Mouse (Mus musculus) liver, postnatal 0 days (tissue): ENCODE results near the gene Pthlh. TPM values are rescaled to one million over a fixed set of nuclear protein-coding genes. Genes with fewer than 3 reads are reported as not detected.
A peak's percentile ranks its signal among the peaks of the same experiment; 100 is the strongest.

Source experiments
- ATAC-seq: fragments of 200-750 bp; cut with Nextera tagmentation; 2 replicates; pipeline ENCODE4 v1.8.0; 2017; ENCODE audit warnings: mild to moderate bottlenecking, moderate library complexity
- DNase-seq: peaks from one replicate; pipeline ENCODE4 v3.0.0-alpha.2; 2016
- H3K27ac ChIP-seq: fragments of 300-500 bp; sonication (generic); 2 replicates; pipeline ENCODE4 v1.5.1; 2014; ENCODE audit warnings: antibody characterized with exemption, moderate library complexity, mild to moderate bottlenecking, low read depth
- H3K27me3 ChIP-seq: fragments of 300-500 bp; sonication (generic); 2 replicates; pipeline ENCODE4 v1.6.1; 2014; ENCODE audit warnings: low read length, control low read depth, mixed read lengths; ENCODE audit not compliant: insufficient read depth
- H3K36me3 ChIP-seq: fragments of 300-500 bp; sonication (generic); replicated peaks from 2 replicates; pipeline ENCODE4 v1.6.1; 2014; ENCODE audit warnings: mild to moderate bottlenecking, control low read depth, low read length, moderate library complexity, mixed read lengths; ENCODE audit not compliant: insufficient read depth
- H3K4me1 ChIP-seq: fragments of 300-500 bp; sonication (generic); 2 replicates; pipeline ENCODE4 v1.6.1; 2014; ENCODE audit warnings: antibody characterized with exemption, mild to moderate bottlenecking, control low read depth; ENCODE audit not compliant: insufficient read depth
- H3K4me2 ChIP-seq: fragments of 300-500 bp; sonication (generic); 2 replicates; pipeline ENCODE4 v1.6.1; 2014; ENCODE audit warnings: low read depth, mild to moderate bottlenecking, low read length, moderate library complexity, mixed read lengths
- H3K4me3 ChIP-seq: fragments of 300-500 bp; sonication (generic); 2 replicates; pipeline ENCODE4 v1.5.1; 2014; ENCODE audit warnings: low read depth, low read length
- H3K9ac ChIP-seq: fragments of 300-500 bp; sonication (generic); replicated peaks from 2 replicates; pipeline ENCODE4 v1.6.1; 2014; ENCODE audit warnings: mild to moderate bottlenecking, moderate library complexity
- H3K9me3 ChIP-seq: fragments of 300-500 bp; sonication (generic); 2 replicates; pipeline ENCODE4 v1.6.1; 2016; ENCODE audit warnings: mild to moderate bottlenecking, control low read depth, low read length, mixed read lengths
- CTCF ChIP-seq: sonication (generic); IDR thresholded peaks from 2 replicates; pipeline ENCODE4 v1.5.1; 2016; ENCODE audit warnings: antibody characterized with exemption, low read depth
- EP300 ChIP-seq: IDR thresholded peaks from 2 replicates; pipeline ENCODE4 v1.6.1; 2016; ENCODE audit warnings: antibody characterized with exemption, low read depth, mild to moderate bottlenecking
- WGBS: fragments of 180-500 bp; shearing (Covaris S2); extraction: QIAGEN DNeasy Blood & Tissue Kit; methylation state at CpG from one replicate; pipeline ENCODE4 v1.1.7; 2014; ENCODE audit not compliant: insufficient replicate concordance; 5-methylcytosine and 5-hydroxymethylcytosine counted together
- polyA plus RNA-seq: library from polyadenylated mRNA; unstranded; fragments of >200 nt; fragmentation: Nextera tagmentation; extraction: Ambion mirVana; gene quantifications from 2 replicates; pipeline ENCODE4 v1.2.1, GENCODE M21; 2015

The Pthlh gene
- polyA plus RNA-seq, 1 experiment from 2014 or later, result not detected

DNA sequence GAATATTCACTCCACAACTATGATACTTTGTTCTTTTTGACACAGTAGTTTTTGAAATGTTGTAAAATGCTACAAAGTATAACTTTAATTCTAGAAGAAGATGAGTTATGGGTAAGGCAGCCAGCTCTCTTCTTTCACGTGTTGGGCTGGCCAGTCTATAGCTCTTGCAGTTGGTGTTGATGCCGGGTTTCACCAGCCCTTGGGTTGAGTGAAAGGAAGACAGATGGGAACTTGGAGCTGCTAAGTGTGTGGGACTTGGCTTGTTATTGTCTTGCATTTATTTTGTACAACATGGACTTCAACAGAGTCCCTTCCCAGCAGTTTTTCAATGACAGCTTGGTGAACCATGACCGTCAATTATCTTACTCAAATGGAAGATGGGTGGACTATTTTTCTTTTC, 16.2 kb downstream of the Pthlh start:
- Histone ChIP-seq H3K9me3 (no peaks in the 10 kb centered on the region), H3K36me3 (no peaks in the 10 kb centered on the region), H3K4me3 (no peak overlapping the region), H3K27me3 (no peaks in the 10 kb centered on the region), H3K4me2 (no peak overlapping the region), H3K9ac (no peak overlapping the region), H3K27ac (no peak overlapping the region), H3K4me1 (no peaks in the 10 kb centered on the region)
- 72% methylated on average over 3 of the region's 3 CpGs for WGBS
- DNase-seq, result no peak
- TF ChIP-seq EP300 (no peak), CTCF (no peak)
- no peak for ATAC-seq

DNA sequence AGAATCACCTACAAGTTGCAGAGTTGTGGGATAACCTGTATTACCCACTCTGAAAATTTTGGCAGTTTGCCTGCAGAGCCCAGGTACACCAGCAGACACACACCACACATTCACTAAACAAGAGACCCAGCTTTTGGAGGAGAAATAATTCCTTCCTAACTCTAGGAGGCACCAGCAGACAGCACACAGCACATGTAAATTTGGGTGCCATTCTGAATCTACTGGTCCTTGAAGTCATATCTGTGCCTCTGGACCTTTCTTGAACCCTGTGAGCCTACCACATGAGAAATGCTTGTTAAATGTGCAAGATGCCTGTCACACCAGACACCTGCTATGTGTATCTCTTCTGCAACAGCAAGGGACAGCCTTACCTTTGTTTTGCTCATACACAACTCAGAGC, 19.7 kb downstream of the Pthlh start:
- Histone ChIP-seq H3K27ac (no peak overlapping the region), H3K27me3 (no peaks in the 10 kb centered on the region), H3K4me2 (no peak overlapping the region), H3K9ac (no peak overlapping the region), H3K4me1 (no peaks in the 10 kb centered on the region), H3K9me3 (no peaks in the 10 kb centered on the region), H3K4me3 (no peak overlapping the region), H3K36me3 (no peaks in the 10 kb centered on the region)
- TF ChIP-seq EP300, result no peak
- TF ChIP-seq CTCF, result 0 out of 2 replicates have a peak, but pooled peaks have one; percentile 18
- ATAC-seq (no peak), DNase-seq (no peak)

DNA sequence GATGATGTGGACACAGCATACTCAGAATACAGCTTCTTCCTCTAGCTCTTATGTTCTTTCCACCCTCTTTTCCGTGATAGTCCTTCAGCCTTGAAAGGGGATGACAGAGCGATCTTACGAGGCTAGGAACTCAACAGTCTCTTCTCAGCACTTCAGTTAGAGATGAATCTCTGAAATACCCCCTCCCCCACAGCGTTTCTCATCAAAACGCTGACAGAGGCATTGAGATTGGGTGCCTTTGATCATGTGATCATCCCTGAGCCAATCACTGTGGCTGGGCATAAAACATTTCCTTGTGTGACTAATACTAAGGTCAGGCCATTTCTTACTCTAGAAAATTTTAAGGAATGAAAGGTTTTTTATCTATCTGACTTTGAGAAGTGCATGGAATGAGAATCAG, 20.3 kb downstream of the Pthlh start:
- Histone ChIP-seq H3K36me3 (no peaks in the 10 kb centered on the region), H3K4me3 (no peak overlapping the region), H3K27ac (no peak overlapping the region), H3K27me3 (no peaks in the 10 kb centered on the region), H3K9ac (no peak overlapping the region), H3K9me3 (no peaks in the 10 kb centered on the region), H3K4me1 (no peaks in the 10 kb centered on the region), H3K4me2 (no peak overlapping the region)
- TF ChIP-seq CTCF, result no peak
- TF ChIP-seq EP300, result no peak
- WGBS, result 45% methylated on average over 5 of the region's 5 CpGs
- no peak for ATAC-seq
- no peak for DNase-seq

DNA sequence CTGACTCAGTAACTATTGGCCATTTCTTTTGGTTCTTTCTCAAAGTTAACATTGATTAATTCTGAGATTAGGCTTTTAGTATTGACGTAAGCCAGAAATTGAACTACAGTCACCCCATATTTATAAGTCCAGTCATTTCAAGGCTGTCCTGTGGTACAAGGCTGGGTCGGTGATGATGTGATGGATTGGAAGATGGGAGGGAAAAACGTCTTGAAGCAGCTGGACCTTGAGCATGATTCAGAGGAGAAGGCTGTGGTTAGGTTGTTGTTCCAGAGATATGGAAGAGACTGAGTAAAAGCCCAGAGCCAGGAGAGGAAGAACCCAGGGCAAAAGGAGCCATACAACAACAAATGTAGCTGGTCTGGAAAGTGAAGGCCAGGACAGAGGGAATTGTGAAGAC, 22.4 kb downstream of the Pthlh start:
- no peaks in the 10 kb centered on the region for H3K27me3 ChIP-seq
- no peak for DNase-seq
- no peak overlapping the region for H3K4me2 ChIP-seq
- no peaks in the 10 kb centered on the region for H3K4me1 ChIP-seq
- no peak for ATAC-seq
- H3K9me3 ChIP-seq, result no peaks in the 10 kb centered on the region
- TF ChIP-seq CTCF, result no peak
- TF ChIP-seq EP300, result no peak
- WGBS, result 63% methylated on average over 3 of the region's 3 CpGs
- no peaks in the 10 kb centered on the region for H3K36me3 ChIP-seq
- H3K4me3 ChIP-seq, result no peak overlapping the region
- no peak overlapping the region for H3K9ac ChIP-seq
- no peak overlapping the region for H3K27ac ChIP-seq

DNA sequence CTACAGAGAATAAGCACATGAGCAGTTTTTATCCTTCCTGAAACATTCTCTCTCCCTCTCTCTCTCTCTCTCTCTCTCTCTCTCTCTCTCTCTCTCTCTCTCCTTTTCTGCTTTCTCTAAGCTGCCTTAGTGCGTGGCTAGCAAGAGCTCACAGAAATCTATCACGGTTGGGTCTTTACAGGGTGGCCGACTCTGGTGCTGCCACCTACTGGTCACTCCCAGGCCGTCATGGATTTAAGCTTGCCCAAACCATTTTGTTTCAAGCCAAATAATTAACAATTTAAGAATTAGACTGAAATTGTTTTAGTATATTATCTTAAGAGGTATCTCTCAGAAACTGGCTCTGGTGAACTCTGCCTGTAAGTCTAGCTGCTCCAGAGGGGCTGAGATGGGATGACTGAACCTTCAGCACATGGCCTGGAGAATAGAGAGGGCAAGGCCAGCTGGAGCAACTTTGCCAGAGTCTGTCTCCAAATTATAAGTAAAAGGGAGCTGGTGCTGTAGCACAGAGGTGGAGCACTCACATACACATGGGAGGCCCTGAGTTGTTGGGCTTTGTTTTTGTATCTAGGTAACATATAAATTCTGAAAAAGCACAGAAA, 23.7 kb downstream of the Pthlh start:
- no peak overlapping the region for H3K27ac ChIP-seq
- H3K27me3 ChIP-seq, result no peaks in the 10 kb centered on the region
- no peak for TF ChIP-seq EP300
- peak; percentile 66 for TF ChIP-seq CTCF
- H3K4me1 ChIP-seq, result no peaks in the 10 kb centered on the region
- 5% methylated on average over 4 of the region's 4 CpGs for WGBS
- no peak overlapping the region for H3K4me3 ChIP-seq
- no peaks in the 10 kb centered on the region for H3K36me3 ChIP-seq
- no peak for ATAC-seq
- H3K9ac ChIP-seq, result no peak overlapping the region
- DNase-seq, result peak; percentile 46
- H3K9me3 ChIP-seq, result no peaks in the 10 kb centered on the region
- H3K4me2 ChIP-seq, result no peak overlapping the region

DNA sequence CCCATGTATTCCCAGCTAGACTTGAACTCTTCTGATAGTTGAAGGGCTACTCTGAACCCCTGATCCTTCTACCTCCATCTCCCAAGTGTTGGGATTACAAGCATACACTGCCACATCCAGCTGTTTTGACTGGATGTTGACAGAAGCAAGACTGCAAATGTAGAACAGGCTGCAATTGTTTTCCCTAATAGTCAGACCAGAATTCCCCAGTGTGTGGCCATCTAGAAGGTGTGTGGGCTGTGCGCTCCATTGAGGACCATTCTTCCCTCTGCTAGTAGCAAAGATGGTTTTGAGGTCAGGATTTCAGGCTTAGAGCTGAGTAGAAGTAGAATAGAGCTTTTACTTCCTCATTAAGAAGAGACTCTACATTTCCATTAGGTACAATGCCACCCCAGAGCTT, 37.3 kb downstream of the Pthlh start:
- Histone ChIP-seq H3K27me3 (no peaks in the 10 kb centered on the region), H3K27ac (no peak overlapping the region), H3K9me3 (no peaks in the 10 kb centered on the region), H3K4me2 (no peak overlapping the region), H3K36me3 (no peaks in the 10 kb centered on the region), H3K4me1 (no peaks in the 10 kb centered on the region), H3K9ac (no peak overlapping the region), H3K4me3 (no peak overlapping the region)
- ATAC-seq, result no peak
- 89% methylated on average over 1 of the region's 1 CpGs for WGBS
- TF ChIP-seq EP300, result no peak
- no peak for TF ChIP-seq CTCF
- no peak for DNase-seq

DNA sequence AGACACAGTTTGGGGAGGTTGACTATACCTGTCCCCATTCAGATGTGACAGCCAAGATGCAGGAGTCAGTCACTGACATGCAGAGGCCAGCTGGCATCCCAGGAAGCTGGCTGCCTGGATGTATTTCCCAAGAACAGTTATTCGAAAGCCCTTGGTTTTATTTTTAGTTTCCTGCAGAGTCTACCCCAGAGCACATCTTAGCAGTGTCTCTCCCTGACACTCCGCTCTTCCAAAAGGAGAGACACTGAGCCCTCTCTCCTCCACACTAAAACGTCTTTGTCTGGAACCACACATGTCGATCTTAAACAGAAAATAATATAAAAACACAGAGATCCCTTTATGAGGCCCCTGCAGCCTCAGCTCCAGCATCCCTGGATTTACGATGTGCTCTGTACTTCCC, 44.9 kb downstream of the Pthlh start:
- H3K4me1 ChIP-seq, result no peaks in the 10 kb centered on the region
- no peak overlapping the region for H3K4me2 ChIP-seq
- DNase-seq (no peak), ATAC-seq (no peak)
- no peaks in the 10 kb centered on the region for H3K9me3 ChIP-seq
- H3K9ac ChIP-seq, result no peak overlapping the region
- H3K36me3 ChIP-seq, result no peaks in the 10 kb centered on the region
- H3K27ac ChIP-seq, result no peak overlapping the region
- no peak overlapping the region for H3K4me3 ChIP-seq
- 85% methylated on average over 5 of the region's 5 CpGs for WGBS
- H3K27me3 ChIP-seq, result no peaks in the 10 kb centered on the region
- no peak for TF ChIP-seq CTCF
- TF ChIP-seq EP300, result no peak
